ENCODE assay signal across 17 mouse cellular contexts in genomic region chr3:144615459-144615858, GRCm38 (mm10). TPM values are rescaled to one million over a fixed set of nuclear protein-coding genes. Genes with fewer than 3 reads are reported as not detected.
A peak's percentile ranks its signal among the peaks of the same experiment; 100 is the strongest.
DNase-seq lines count a peak whose midpoint lies in the region; ATAC-seq and TF ChIP-seq lines count a peak whose summit lies in the region.
"Had no signal": no experiment of that assay in that cellular context is flagged by ENCODE, and none has a peak within 500 bp of the region (broad histone marks: within the 10 kb centered on the region; RNA-seq: fewer than 3 reads in every experiment).

No protein-coding gene starts in this region.

- no peak overlapping the region for H3K9ac ChIP-seq in heart, postnatal 0 days (replicated peaks; ENCODE audit: low read depth, low read length)
- no peak overlapping the region for H3K9ac ChIP-seq in lung, postnatal 0 days (replicated peaks; ENCODE audit: low read depth)
- H3K9ac ChIP-seq: embryonic facial prominence, embryonic 15.5 days; forebrain, embryonic 15.5 days; hindbrain, embryonic 13.5 days; stomach, embryonic 15.5 days had no signal

- no peak overlapping the region for H3K4me2 ChIP-seq in heart, postnatal 0 days (ENCODE audit: low read depth, low read length)
- H3K4me2 ChIP-seq in lung, postnatal 0 days (replicated peaks; ENCODE audit: low read depth, low read length): no peak overlapping the region
- H3K4me2 ChIP-seq: embryonic facial prominence, embryonic 15.5 days; forebrain, embryonic 15.5 days; heart, embryonic 11.5 days; hindbrain, embryonic 13.5 days; stomach, embryonic 15.5 days had no signal

- H3K27me3 ChIP-seq in heart, postnatal 0 days (ENCODE audit: control insufficient read depth, insufficient read depth, low read length): no peaks in the 10 kb centered on the region
- H3K27me3 ChIP-seq in lung, postnatal 0 days (replicated peaks; ENCODE audit: insufficient read depth, low read length): no peaks in the 10 kb centered on the region
- H3K27me3 ChIP-seq: embryonic facial prominence, embryonic 15.5 days; forebrain, embryonic 15.5 days; hindbrain, embryonic 13.5 days; stomach, embryonic 15.5 days had no signal

- peaks cover 11% of the 10 kb centered on the region; the same call in 1 of the 2 replicates for H3K4me1 ChIP-seq in heart, postnatal 0 days (ENCODE audit: control insufficient read depth, insufficient read depth)
- H3K4me1 ChIP-seq in lung, postnatal 0 days (ENCODE audit: insufficient read depth, low read depth, low read length): no peaks in the 10 kb centered on the region

- TF ChIP-seq EP300 in heart, postnatal 0 days (IDR thresholded peaks at IDR 0.05; ENCODE audit: low read depth): no peak
- no peak for TF ChIP-seq EP300 in lung, postnatal 0 days (IDR thresholded peaks at IDR 0.05)

- TF ChIP-seq CTCF in heart, postnatal 0 days (IDR thresholded peaks at IDR 0.05; ENCODE audit: low read depth): no peak
- TF ChIP-seq CTCF in lung, postnatal 0 days (IDR thresholded peaks at IDR 0.05): no peak

- ATAC-seq in heart, postnatal 0 days (ENCODE audit: insufficient read depth, low read depth): no peak
- no peak for ATAC-seq in lung, postnatal 0 days
- ATAC-seq: activated CD4-positive, CD25-positive, alpha-beta regulatory T cell, adult 4 months; forebrain, embryonic 15.5 days; intestine, embryonic 16.5 days had no signal

- no peaks in the 10 kb centered on the region for H3K36me3 ChIP-seq in heart, postnatal 0 days (replicated peaks; ENCODE audit: control insufficient read depth, insufficient read depth, low read length)
- H3K36me3 ChIP-seq in lung, postnatal 0 days (ENCODE audit: insufficient read depth, low read length): no peaks in the 10 kb centered on the region
- H3K36me3 ChIP-seq: embryonic facial prominence, embryonic 15.5 days; forebrain, embryonic 15.5 days; hindbrain, embryonic 13.5 days; stomach, embryonic 15.5 days had no signal

- 0 out of 2 replicates have a peak overlapping the region, but pooled peaks have one; percentile 0 for H3K27ac ChIP-seq in heart, postnatal 0 days (ENCODE audit: low read depth)
- H3K27ac ChIP-seq in lung, postnatal 0 days (ENCODE audit: low read length): no peak overlapping the region
- H3K27ac ChIP-seq: embryonic facial prominence, embryonic 15.5 days; forebrain, embryonic 15.5 days; hindbrain, embryonic 13.5 days; stomach, embryonic 15.5 days had no signal

- no peak overlapping the region for H3K4me3 ChIP-seq in heart, postnatal 0 days (ENCODE audit: low read depth, low read length)
- H3K4me3 ChIP-seq in lung, postnatal 0 days (ENCODE audit: low read depth, low read length): no peak overlapping the region
- H3K4me3 ChIP-seq: embryonic facial prominence, embryonic 15.5 days; forebrain, embryonic 15.5 days; hindbrain, embryonic 13.5 days; stomach, embryonic 15.5 days had no signal

- WGBS in heart, postnatal 0 days: 27% methylated on average over 9 of the region's 9 CpGs
- 53% methylated on average over 9 of the region's 9 CpGs for WGBS in lung, postnatal 0 days

- DNase-seq in adrenal gland, adult (ENCODE audit: inconsistent age in 2 of 2, low spot score in 1 of 2): peak; percentile 44 to 77
- no peak for DNase-seq in adrenal gland, postnatal 4 days (ENCODE audit: low spot score in 2 of 2)
- no peak for DNase-seq in heart, postnatal 0 days (ENCODE audit: low spot score)
- no peak for DNase-seq in heart, adult 9 months (ENCODE audit: low spot score in 2 of 2)
- peak; percentile 32 for DNase-seq in lung, postnatal 0 days (ENCODE audit: low spot score)
- DNase-seq in lung, postnatal 14 days: no peak
- DNase-seq in adrenal gland, postnatal 36 days: peak; percentile 34 to 50
- DNase-seq in thymus, postnatal 25 days: no peak
- DNase-seq: cerebellum, adult 9-11 months; right cerebral cortex, adult 18-20 months had no signal

- H3K9me3 ChIP-seq in heart, postnatal 0 days (replicated peaks; ENCODE audit: control insufficient read depth, low read length): no peaks in the 10 kb centered on the region
- no peaks in the 10 kb centered on the region for H3K9me3 ChIP-seq in lung, postnatal 0 days (ENCODE audit: low read length)
- H3K9me3 ChIP-seq: embryonic facial prominence, embryonic 15.5 days; forebrain, embryonic 15.5 days; hindbrain, embryonic 13.5 days; stomach, embryonic 15.5 days had no signal

RNA-seq across cellular contexts. Expression of gene Selenof, which starts 45.4 kb away (rescaled TPM):
- 100 to 1,000 TPM; 288 to 291 TPM for total RNA-seq in adrenal gland, postnatal 4 days (2021)
- total RNA-seq in heart, postnatal 0 days (2014; rRNA removed; ENCODE audit: low replicate concordance): 245 and 260 TPM in 2 replicates
- 416 and 439 TPM in 2 replicates for polyA plus RNA-seq in heart, postnatal 0 days (2015; fragmentation: Nextera tagmentation; extraction: Ambion mirVana)
- 837 and 926 TPM in 2 replicates for polyA plus RNA-seq in lung, postnatal 0 days (2015; fragmentation: Nextera tagmentation; extraction: Ambion mirVana)
- 100 to 1,000 TPM; 354 to 359 TPM for total RNA-seq in adrenal gland, postnatal 36 days (2021)

RNA-seq across cellular contexts. Expression of gene Hs2st1, which starts 45.5 kb away (rescaled TPM):
- 10 to 100 TPM; 27.8 to 31.1 TPM for total RNA-seq in adrenal gland, postnatal 4 days (2021)
- total RNA-seq in heart, postnatal 0 days (2014; rRNA removed; ENCODE audit: low replicate concordance): 9.0 and 16.1 TPM in 2 replicates
- 3.3 and 3.5 TPM in 2 replicates for polyA plus RNA-seq in heart, postnatal 0 days (2015; fragmentation: Nextera tagmentation; extraction: Ambion mirVana)
- 25.1 and 29.3 TPM in 2 replicates for polyA plus RNA-seq in lung, postnatal 0 days (2015; fragmentation: Nextera tagmentation; extraction: Ambion mirVana)
- total RNA-seq in adrenal gland, postnatal 36 days (2021): 10 to 100 TPM; 15.9 to 19.2 TPM

Comparison
In these comparisons a context has a peak if more than half of its experiments do, and no peak if none do; other contexts are left out.
1. DNase-seq: peak in adrenal gland, adult (2 of 2), lung, postnatal 0 days (single experiment) and adrenal gland, postnatal 36 days (2 of 2); none in adrenal gland, postnatal 4 days (0 of 2), heart, postnatal 0 days (single experiment), heart, adult 9 months (0 of 2), lung, postnatal 14 days (single experiment) and thymus, postnatal 25 days (single experiment).